Mouse (Mus musculus) forebrain, embryonic 14.5 days (tissue): ENCODE results near the gene Phykpl. TPM values are rescaled to one million over a fixed set of nuclear protein-coding genes. Genes with fewer than 3 reads are reported as not detected.

Experiments used
- ATAC-seq: fragments of 200-750 bp; cut with Nextera tagmentation; 2 replicates; pipeline ENCODE4 v1.8.0; 2017; ENCODE audit warnings: mild to moderate bottlenecking, moderate library complexity
- DNase-seq: peaks from one replicate; pipeline ENCODE4 v3.0.0-alpha.2; 2015; ENCODE audit warnings: low spot score
- H3K27ac ChIP-seq: fragments of 300-500 bp; sonication (generic); 2 replicates; pipeline ENCODE4 v1.5.1; 2014; ENCODE audit warnings: low read depth, mild to moderate bottlenecking, control low read depth, low read length, moderate library complexity
- H3K27me3 ChIP-seq: fragments of 300-500 bp; sonication (generic); replicated peaks from 2 replicates; pipeline ENCODE4 v1.6.1; 2014; ENCODE audit warnings: low read length, control low read depth, mixed read lengths; ENCODE audit not compliant: control insufficient read depth, insufficient read depth
- H3K36me3 ChIP-seq: fragments of 300-500 bp; sonication (generic); 2 replicates; pipeline ENCODE4 v1.6.1; 2014; ENCODE audit warnings: low read length, control low read depth; ENCODE audit not compliant: control insufficient read depth, insufficient read depth
- H3K4me1 ChIP-seq: fragments of 300-500 bp; sonication (generic); 2 replicates; pipeline ENCODE4 v1.6.1; 2014; ENCODE audit warnings: antibody characterized with exemption, low read length, control low read depth; ENCODE audit not compliant: control insufficient read depth, insufficient read depth
- H3K4me2 ChIP-seq: fragments of 300-500 bp; sonication (generic); 2 replicates; pipeline ENCODE4 v1.6.1; 2014; ENCODE audit warnings: mild to moderate bottlenecking, control low read depth, low read length
- H3K4me3 ChIP-seq: fragments of 300-500 bp; sonication (generic); 2 replicates; pipeline ENCODE4 v1.5.1; 2014; ENCODE audit warnings: low read depth, low read length, control low read depth
- H3K9ac ChIP-seq: fragments of 300-500 bp; sonication (generic); 2 replicates; pipeline ENCODE4 v1.6.1; 2014; ENCODE audit warnings: mild to moderate bottlenecking, low read length, control low read depth, moderate library complexity
- H3K9me3 ChIP-seq: fragments of 300-500 bp; sonication (generic); replicated peaks from 2 replicates; pipeline ENCODE4 v1.6.1; 2016; ENCODE audit warnings: low read length, control low read depth, mixed read lengths; ENCODE audit not compliant: control insufficient read depth
- WGBS: fragments of 180-500 bp; shearing (Covaris S2); extraction: QIAGEN DNeasy Blood & Tissue Kit; methylation state at CpG from one replicate; pipeline ENCODE4 v1.1.7; 2014; 5-methylcytosine and 5-hydroxymethylcytosine counted together
- polyA plus RNA-seq: library from polyadenylated mRNA; unstranded; fragments of >200 nt; fragmentation: Nextera tagmentation; extraction: Ambion mirVana; gene quantifications from 2 replicates; pipeline ENCODE4 v1.2.1, GENCODE M21; 2014

Gene Phykpl
- polyA plus RNA-seq, 1 experiment from 2014 or later = 9.7 TPM

DNA sequence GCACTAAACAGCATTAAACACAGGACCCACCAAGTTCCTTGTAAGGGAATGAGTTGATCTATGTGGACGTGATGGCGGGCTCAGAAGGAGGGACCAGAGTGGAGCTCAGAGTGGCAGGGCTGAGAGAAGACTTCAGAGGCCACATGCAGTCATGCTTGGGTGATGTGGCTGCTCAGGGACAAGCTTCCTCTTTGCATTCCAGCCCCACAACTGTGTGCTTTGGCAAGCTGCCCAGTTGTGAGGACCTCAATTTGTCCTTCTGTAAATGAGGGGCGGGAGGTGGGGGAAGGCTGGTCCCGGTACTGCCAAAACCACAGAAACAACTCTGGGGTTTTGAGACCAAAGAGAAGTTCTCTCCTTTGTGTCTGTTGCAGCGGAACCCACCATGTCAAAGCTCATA is 33.3 kb upstream of the Phykpl start:
- DNase-seq = peak; percentile 38
- H3K36me3 ChIP-seq = no peaks in the 10 kb centered on the region
- H3K9me3 ChIP-seq = no peaks in the 10 kb centered on the region
- H3K4me3 ChIP-seq = no peak overlapping the region
- no peaks in the 10 kb centered on the region for H3K27me3 ChIP-seq
- WGBS = 58% methylated on average over 5 of the region's 5 CpGs
- no peak overlapping the region for H3K4me2 ChIP-seq
- no peak for ATAC-seq
- no peak overlapping the region for H3K27ac ChIP-seq
- H3K4me1 ChIP-seq = no peaks in the 10 kb centered on the region
- H3K9ac ChIP-seq = no peak overlapping the region

GRCm38 (mm10) chr11:51552091-51552490 is 32.5 kb upstream of the Phykpl start:
- Histone ChIP-seq H3K27me3 (no peaks in the 10 kb centered on the region), H3K36me3 (no peaks in the 10 kb centered on the region), H3K9ac (no peak overlapping the region), H3K4me2 (no peak overlapping the region), H3K4me1 (no peaks in the 10 kb centered on the region), H3K9me3 (no peaks in the 10 kb centered on the region), H3K4me3 (no peak overlapping the region), H3K27ac (no peak overlapping the region)
- ATAC-seq (no peak), DNase-seq (no peak)
- whole genome bisulfite sequencing = 73% methylated on average over 3 of the region's 3 CpGs

GRCm38 (mm10) chr11:51554590-51554989 is 30.0 kb upstream of the Phykpl start:
- H3K27ac ChIP-seq = no peak overlapping the region
- H3K4me3 ChIP-seq = no peak overlapping the region
- H3K4me1 ChIP-seq = no peaks in the 10 kb centered on the region
- H3K9me3 ChIP-seq = no peaks in the 10 kb centered on the region
- no peaks in the 10 kb centered on the region for H3K36me3 ChIP-seq
- no peak overlapping the region for H3K4me2 ChIP-seq
- ATAC-seq = no peak
- H3K27me3 ChIP-seq = no peaks in the 10 kb centered on the region
- DNase-seq = peak; percentile 38
- WGBS = 72% methylated on average over 9 of the region's 10 CpGs
- no peak overlapping the region for H3K9ac ChIP-seq

DNA sequence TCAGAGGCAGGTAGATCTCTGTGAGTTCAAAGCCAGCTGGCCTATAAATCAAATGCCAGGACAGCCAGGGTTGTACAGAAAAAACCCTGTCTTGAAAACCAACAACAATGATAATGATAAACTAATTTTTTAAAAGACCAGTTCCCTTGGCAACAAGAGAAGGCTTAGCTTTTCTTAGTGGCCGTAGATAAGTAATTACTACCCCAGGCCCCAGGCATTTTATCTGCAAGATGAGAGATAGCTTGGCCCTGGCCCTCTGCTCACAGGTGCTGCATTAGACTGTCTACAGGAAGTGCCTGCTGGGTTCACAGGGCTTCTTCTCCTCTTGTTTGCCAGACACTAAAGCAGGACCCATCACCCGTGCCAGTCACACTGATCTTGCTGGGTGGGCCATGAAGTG is 29.5 kb upstream of the Phykpl start:
- no peak for ATAC-seq
- no peak overlapping the region for H3K4me3 ChIP-seq

DNA sequence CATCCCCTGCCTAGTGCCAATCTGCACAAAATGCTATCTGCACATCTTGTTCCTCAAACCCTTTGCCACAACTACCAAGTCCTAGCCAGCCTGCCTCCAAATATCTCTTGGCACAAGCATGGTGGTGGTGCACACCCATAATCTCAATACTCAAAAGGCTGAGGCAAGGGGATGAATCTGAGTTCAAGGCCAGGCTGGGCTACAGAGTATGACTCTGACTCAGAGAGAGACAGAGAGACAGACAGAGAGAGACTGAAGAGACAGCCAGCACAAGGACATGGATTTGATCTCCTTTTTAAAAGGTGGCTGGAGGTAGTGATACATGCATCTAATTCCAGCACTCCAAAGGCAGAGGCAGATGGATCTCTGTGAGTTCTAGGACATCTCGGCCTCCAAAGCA is 21.3 kb upstream of the Phykpl start:
- H3K27ac ChIP-seq = no peak overlapping the region
- H3K4me1 ChIP-seq = no peaks in the 10 kb centered on the region
- H3K4me3 ChIP-seq = no peak overlapping the region
- ATAC-seq (no peak), DNase-seq (no peak)
- no peaks in the 10 kb centered on the region for H3K36me3 ChIP-seq
- H3K9ac ChIP-seq = no peak overlapping the region
- WGBS = 96% methylated on average over 1 of the region's 1 CpGs
- H3K27me3 ChIP-seq = no peaks in the 10 kb centered on the region
- no peak overlapping the region for H3K4me2 ChIP-seq
- H3K9me3 ChIP-seq = no peaks in the 10 kb centered on the region

More for the DNA sequence above, 29.5 kb upstream of the Phykpl start:
- H3K27me3 ChIP-seq = no peaks in the 10 kb centered on the region
- no peak for DNase-seq
- no peaks in the 10 kb centered on the region for H3K36me3 ChIP-seq
- WGBS = 72% methylated on average over 2 of the region's 2 CpGs
- H3K9ac ChIP-seq = no peak overlapping the region
- no peaks in the 10 kb centered on the region for H3K9me3 ChIP-seq
- no peaks in the 10 kb centered on the region for H3K4me1 ChIP-seq
- no peak overlapping the region for H3K27ac ChIP-seq
- no peak overlapping the region for H3K4me2 ChIP-seq

GRCm38 (mm10) chr11:51565062-51565461 is 19.5 kb upstream of the Phykpl start:
- DNase-seq (no peak), ATAC-seq (no peak)

DNA sequence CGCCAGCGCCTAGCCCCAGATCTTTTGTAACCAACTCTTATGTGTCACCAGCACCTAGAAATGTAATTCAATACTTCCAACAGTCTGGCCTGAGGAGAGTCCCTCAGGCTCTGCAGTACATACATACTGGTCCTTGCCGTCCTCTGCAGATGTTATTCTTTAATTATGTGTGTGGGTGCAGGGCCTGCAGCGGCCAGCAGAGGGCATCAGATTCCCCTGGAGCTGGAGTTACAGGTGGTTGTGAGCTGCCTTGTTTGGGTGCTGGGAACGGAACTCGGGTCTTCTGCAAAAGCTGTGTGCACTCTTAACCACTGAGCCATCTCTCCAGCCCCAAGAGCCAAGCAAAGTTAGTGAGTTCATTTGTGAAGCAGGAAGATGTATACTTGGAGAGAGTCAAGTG is 18.6 kb upstream of the Phykpl start:
- H3K4me2 ChIP-seq = no peak overlapping the region
- DNase-seq = no peak
- no peak overlapping the region for H3K4me3 ChIP-seq
- no peak for ATAC-seq
- H3K9me3 ChIP-seq = no peaks in the 10 kb centered on the region
- WGBS = 91% methylated on average over 6 of the region's 6 CpGs
- no peaks in the 10 kb centered on the region for H3K4me1 ChIP-seq
- no peak overlapping the region for H3K9ac ChIP-seq
- H3K36me3 ChIP-seq = no peaks in the 10 kb centered on the region
- H3K27me3 ChIP-seq = no peaks in the 10 kb centered on the region
- no peak overlapping the region for H3K27ac ChIP-seq

More at GRCm38 (mm10) chr11:51565062-51565461, 19.5 kb upstream of the Phykpl start:
- H3K36me3 ChIP-seq = no peaks in the 10 kb centered on the region
- no peaks in the 10 kb centered on the region for H3K4me1 ChIP-seq
- H3K9ac ChIP-seq = no peak overlapping the region
- 25% methylated on average over 3 of the region's 3 CpGs for WGBS
- no peak overlapping the region for H3K4me3 ChIP-seq
- no peak overlapping the region for H3K27ac ChIP-seq
- no peaks in the 10 kb centered on the region for H3K9me3 ChIP-seq
- no peak overlapping the region for H3K4me2 ChIP-seq
- no peaks in the 10 kb centered on the region for H3K27me3 ChIP-seq

DNA sequence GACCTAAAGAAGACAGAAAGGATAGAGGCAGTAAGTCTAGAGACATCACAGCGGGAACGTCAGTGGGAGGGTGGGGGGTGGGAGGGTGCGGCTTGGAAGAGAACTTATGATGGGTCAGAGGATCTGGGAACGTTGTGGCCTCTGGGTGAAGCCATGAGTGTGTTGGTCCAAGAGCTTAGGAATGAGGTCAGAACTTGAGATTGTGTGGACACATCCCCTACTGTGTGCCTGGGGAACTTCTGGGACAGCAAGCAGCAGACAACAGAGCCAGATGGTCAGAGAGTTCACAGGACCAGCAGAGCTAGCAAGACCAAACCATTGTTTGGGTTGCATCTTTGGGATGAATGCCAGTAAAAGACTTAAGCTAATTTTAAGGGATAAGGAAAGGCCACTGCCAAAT is 15.8 kb upstream of the Phykpl start:
- no peaks in the 10 kb centered on the region for H3K9me3 ChIP-seq
- H3K27me3 ChIP-seq = no peaks in the 10 kb centered on the region
- no peaks in the 10 kb centered on the region for H3K4me1 ChIP-seq
- H3K4me3 ChIP-seq = no peak overlapping the region
- H3K36me3 ChIP-seq = no peaks in the 10 kb centered on the region
- no peak overlapping the region for H3K4me2 ChIP-seq
- DNase-seq (no peak), ATAC-seq (no peak)
- no peak overlapping the region for H3K9ac ChIP-seq
- 91% methylated on average over 4 of the region's 4 CpGs for WGBS
- H3K27ac ChIP-seq = no peak overlapping the region

DNA sequence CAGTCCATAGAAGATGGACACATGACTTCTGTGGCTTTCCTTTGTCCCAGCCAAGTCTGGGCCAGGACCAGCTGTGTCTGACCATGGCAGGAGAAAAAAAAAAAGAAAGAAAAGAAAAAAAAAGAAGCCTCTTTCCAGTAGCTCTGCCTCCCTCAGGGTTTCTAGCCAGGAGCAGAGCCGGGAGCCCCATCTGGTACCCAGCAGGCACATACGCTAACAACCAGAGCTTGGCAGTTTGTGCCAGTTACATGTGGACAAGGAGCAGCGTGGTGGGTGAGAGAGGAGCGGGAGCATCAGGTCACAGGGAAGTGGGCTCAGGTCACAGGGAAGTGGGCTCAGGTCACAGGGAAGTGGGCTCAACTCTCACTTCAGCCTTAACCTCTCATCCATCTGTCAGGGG is 8.1 kb upstream of the Phykpl start:
- DNase-seq (no peak), ATAC-seq (no peak)
- no peaks in the 10 kb centered on the region for H3K36me3 ChIP-seq
- no peaks in the 10 kb centered on the region for H3K4me1 ChIP-seq
- no peak overlapping the region; the same call in 1 of the 2 replicates for H3K27ac ChIP-seq
- H3K27me3 ChIP-seq = no peaks in the 10 kb centered on the region
- no peaks in the 10 kb centered on the region for H3K9me3 ChIP-seq
- no peak overlapping the region for H3K4me3 ChIP-seq
- WGBS = 74% methylated on average over 4 of the region's 4 CpGs
- no peak overlapping the region for H3K9ac ChIP-seq
- H3K4me2 ChIP-seq = no peak overlapping the region
